Mouse (Mus musculus): ENCODE data around the gene Tmem212.

GRCm38 (mm10) chr3:27835786-27836185 lies 60.4 kb downstream of the Tmem212 start:
- TF ChIP-seq POLR2A (IDR thresholded peaks at IDR 0.05; ENCODE audit: control insufficient read depth, low read depth, low read length) (no peak), CTCF (IDR thresholded peaks at IDR 0.05; ENCODE audit: control insufficient read depth, insufficient read depth, insufficient replicate concordance, low read depth, low read length) (no peak)
